Mouse (Mus musculus) neural tube, embryonic 14.5 days (tissue): ENCODE data around the gene Sh3glb2. TPM values are rescaled to one million over a fixed set of nuclear protein-coding genes. Genes with fewer than 3 reads are reported as not detected.

Experiments used
- ATAC-seq: fragments of 200-750 bp; cut with Nextera tagmentation; 2 replicates; pipeline ENCODE4 v1.8.0; 2017; ENCODE audit warnings: low read depth, mild to moderate bottlenecking, moderate TSS enrichment, moderate library complexity
- H3K27ac ChIP-seq: fragments of 300-500 bp; sonication (generic); 2 replicates; pipeline ENCODE4 v1.5.1; 2014; ENCODE audit warnings: low read depth, mild to moderate bottlenecking, control low read depth, low read length, moderate library complexity, mixed read lengths
- H3K27me3 ChIP-seq: fragments of 300-500 bp; sonication (generic); 2 replicates; pipeline ENCODE4 v1.6.1; 2014; ENCODE audit warnings: low read length; ENCODE audit not compliant: control insufficient read depth, insufficient read depth
- H3K36me3 ChIP-seq: fragments of 300-500 bp; sonication (generic); 2 replicates; pipeline ENCODE4 v1.6.1; 2014; ENCODE audit warnings: low read length, mixed read lengths; ENCODE audit not compliant: control insufficient read depth, insufficient read depth
- H3K4me1 ChIP-seq: fragments of 300-500 bp; sonication (generic); 2 replicates; pipeline ENCODE4 v1.6.1; 2014; ENCODE audit warnings: low read length; ENCODE audit not compliant: control insufficient read depth, insufficient read depth
- H3K4me2 ChIP-seq: fragments of 300-500 bp; sonication (generic); 2 replicates; pipeline ENCODE4 v1.6.1; 2014; ENCODE audit warnings: mild to moderate bottlenecking, low read depth, low read length, control low read depth
- H3K4me3 ChIP-seq: fragments of 300-500 bp; sonication (generic); 2 replicates; pipeline ENCODE4 v1.5.1; 2014; ENCODE audit warnings: low read depth, low read length, control low read depth, mixed read lengths
- H3K9ac ChIP-seq: fragments of 300-500 bp; sonication (generic); replicated peaks from 2 replicates; pipeline ENCODE4 v1.6.1; 2014; ENCODE audit warnings: low read depth, mild to moderate bottlenecking, control low read depth, low read length, mixed read lengths
- H3K9me3 ChIP-seq: fragments of 300-500 bp; sonication (generic); 2 replicates; pipeline ENCODE4 v1.6.1; 2016; ENCODE audit warnings: low read length; ENCODE audit not compliant: control insufficient read depth
- WGBS: fragments of 180-500 bp; shearing (Covaris S2); extraction: QIAGEN DNeasy Blood & Tissue Kit; methylation state at CpG from one replicate; pipeline ENCODE4 v1.1.7; 2014; 5-methylcytosine and 5-hydroxymethylcytosine counted together
- microRNA-seq: library from miRNA; unstranded; fragments of <30 nt; microRNA quantifications from one replicate; pipeline ENCODE4, GENCODE M21; 2016
- polyA plus RNA-seq: library from polyadenylated mRNA; unstranded; fragments of >200 nt; fragmentation: Nextera tagmentation; extraction: Ambion mirVana; gene quantifications from 2 replicates; pipeline ENCODE4 v1.2.1, GENCODE M21; 2014

Sh3glb2 gene
- polyA plus RNA-seq, 1 experiment from 2014 or later: 145 TPM

GRCm38 (mm10) chr2:30311481-30311880 lies 47.7 kb downstream of the Sh3glb2 start:
- ATAC-seq: no peak
- H3K4me1 ChIP-seq: no peaks in the 10 kb centered on the region
- H3K36me3 ChIP-seq: peaks cover 75% of the 10 kb centered on the region
- no peak overlapping the region for H3K9ac ChIP-seq
- no peaks in the 10 kb centered on the region for H3K27me3 ChIP-seq
- no peak overlapping the region for H3K4me2 ChIP-seq
- H3K4me3 ChIP-seq: no peak overlapping the region
- WGBS: 96% methylated on average over 2 of the region's 2 CpGs
- H3K27ac ChIP-seq: no peak overlapping the region
- H3K9me3 ChIP-seq: no peaks in the 10 kb centered on the region

- peaks cover 75% of the 10 kb centered on the region for H3K36me3 ChIP-seq
- H3K4me2 ChIP-seq: no peak overlapping the region
- no peak overlapping the region for H3K27ac ChIP-seq
- 95% methylated on average over 3 of the region's 3 CpGs for WGBS
- H3K27me3 ChIP-seq: no peaks in the 10 kb centered on the region
- no peak overlapping the region for H3K4me3 ChIP-seq
- no peaks in the 10 kb centered on the region for H3K4me1 ChIP-seq
- H3K9ac ChIP-seq: no peak overlapping the region
- no peak for ATAC-seq
- H3K9me3 ChIP-seq: no peaks in the 10 kb centered on the region
These were observed 49.8 kb downstream of the Sh3glb2 start for GRCm38 (mm10) chr2:30309351-30309750.

- no peaks in the 10 kb centered on the region for H3K9me3 ChIP-seq
- H3K4me1 ChIP-seq: no peaks in the 10 kb centered on the region
- H3K4me2 ChIP-seq: no peak overlapping the region
- WGBS: 96% methylated on average over 7 of the region's 7 CpGs
- ATAC-seq: no peak
- no peak overlapping the region for H3K27ac ChIP-seq
- H3K36me3 ChIP-seq: peaks cover 77% of the 10 kb centered on the region
- H3K9ac ChIP-seq: no peak overlapping the region
- H3K4me3 ChIP-seq: no peak overlapping the region
- H3K27me3 ChIP-seq: no peaks in the 10 kb centered on the region
These were observed 53.0 kb downstream of the Sh3glb2 start for GRCm38 (mm10) chr2:30306087-30306486.

GRCm38 (mm10) chr2:30299966-30300365 lies 59.2 kb downstream of the Sh3glb2 start:
- no peak overlapping the region for H3K9ac ChIP-seq
- no peaks in the 10 kb centered on the region for H3K27me3 ChIP-seq
- peaks cover 47% of the 10 kb centered on the region for H3K36me3 ChIP-seq
- H3K4me1 ChIP-seq: no peaks in the 10 kb centered on the region
- H3K27ac ChIP-seq: no peak overlapping the region
- no peak for ATAC-seq
- no peak overlapping the region for H3K4me3 ChIP-seq
- H3K4me2 ChIP-seq: no peak overlapping the region
- H3K9me3 ChIP-seq: no peaks in the 10 kb centered on the region
- WGBS: 91% methylated on average over 5 of the region's 5 CpGs

GRCm38 (mm10) chr2:30299525-30299924 lies 59.6 kb downstream of the Sh3glb2 start:
- H3K4me3 ChIP-seq: no peak overlapping the region
- peaks cover 43% of the 10 kb centered on the region for H3K36me3 ChIP-seq
- H3K9ac ChIP-seq: no peak overlapping the region

More at GRCm38 (mm10) chr2:30299525-30299924, 59.6 kb downstream of the Sh3glb2 start:
- no peak for ATAC-seq
- H3K27ac ChIP-seq: no peak overlapping the region
- no peaks in the 10 kb centered on the region for H3K27me3 ChIP-seq
- H3K4me1 ChIP-seq: no peaks in the 10 kb centered on the region
- H3K4me2 ChIP-seq: no peak overlapping the region
- WGBS: 76% methylated on average over 3 of the region's 3 CpGs
- no peaks in the 10 kb centered on the region for H3K9me3 ChIP-seq

Small RNA genes lying within 50 kb of the gene (microRNA-seq; reads per million reads assigned to microRNA genes)
- not detected for gene Gm47292

Other genes with a start within 250 kb of the Sh3glb2 start
- 16.0 and 20.9 TPM in 2 replicates for gene Zer1, start 234.8 kb downstream of the Sh3glb2 start, polyA plus RNA-seq
- 20.3 and 23.6 TPM in 2 replicates for gene Tbc1d13, start 225.6 kb downstream of the Sh3glb2 start, polyA plus RNA-seq
- gene Endog, start 187.8 kb downstream of the Sh3glb2 start, polyA plus RNA-seq: 27.1 and 30.4 TPM in 2 replicates
- gene Spout1, start 180.9 kb downstream of the Sh3glb2 start, polyA plus RNA-seq: 59.5 and 64.2 TPM in 2 replicates
- 14.5 and 19.5 TPM in 2 replicates for gene Kyat1, start 153.5 kb downstream of the Sh3glb2 start, polyA plus RNA-seq
- gene Lrrc8a, start 121.6 kb downstream of the Sh3glb2 start, polyA plus RNA-seq: 54.0 and 62.2 TPM in 2 replicates
- gene Gm28035, start 118.8 kb downstream of the Sh3glb2 start, polyA plus RNA-seq: 0.15 and 0.17 TPM in 2 replicates
- gene Phyhd1, start 93.1 kb downstream of the Sh3glb2 start, polyA plus RNA-seq: 4.5 and 5.1 TPM in 2 replicates
- gene Gm28038, start 78.3 kb downstream of the Sh3glb2 start, polyA plus RNA-seq: not detected in 2 replicates
- gene Dolk, start 73.0 kb downstream of the Sh3glb2 start, polyA plus RNA-seq: 36.4 and 39.4 TPM in 2 replicates
- gene Nup188, start 72.9 kb downstream of the Sh3glb2 start, polyA plus RNA-seq: 21.8 and 25.3 TPM in 2 replicates
- gene Miga2, start 4.9 kb upstream of the Sh3glb2 start, polyA plus RNA-seq: 28.9 and 30.9 TPM in 2 replicates
- 51.5 and 57.7 TPM in 2 replicates for gene Dolpp1, start 32.9 kb upstream of the Sh3glb2 start, polyA plus RNA-seq
- 27.7 and 32.4 TPM in 2 replicates for gene Crat, start 56.5 kb upstream of the Sh3glb2 start, polyA plus RNA-seq
- 65.8 and 70.7 TPM in 2 replicates for gene Ptpa, start 56.7 kb upstream of the Sh3glb2 start, polyA plus RNA-seq
- 2.3 and 2.6 TPM in 2 replicates for gene Ier5l, start 114.9 kb upstream of the Sh3glb2 start, polyA plus RNA-seq
- 1.2 and 1.3 TPM in 2 replicates for gene Cstad, start 235.7 kb upstream of the Sh3glb2 start, polyA plus RNA-seq